Mouse (Mus musculus) forebrain, embryonic 13.5 days (tissue): ENCODE results near the gene Eya3. TPM values are rescaled to one million over a fixed set of nuclear protein-coding genes. Genes with fewer than 3 reads are reported as not detected.
"Not testable (repeated sequence)": the region's sequence is repeated elsewhere in the genome, so short reads cannot be mapped to it uniquely, and the experiment has no call there.

ENCODE experiments used
- ATAC-seq: fragments of 200-750 bp; cut with Nextera tagmentation; 2 replicates; pipeline ENCODE4 v1.8.0; 2017
- H3K27ac ChIP-seq: fragments of 300-500 bp; sonication (generic); 2 replicates; pipeline ENCODE4 v1.5.1; 2015; ENCODE audit warnings: inconsistent platforms, mild to moderate bottlenecking, moderate library complexity
- H3K27me3 ChIP-seq: fragments of 300-500 bp; sonication (generic); 2 replicates; pipeline ENCODE4 v1.6.1; 2015; ENCODE audit warnings: mild to moderate bottlenecking, inconsistent platforms
- H3K36me3 ChIP-seq: fragments of 300-500 bp; sonication (generic); 2 replicates; pipeline ENCODE4 v1.6.1; 2015; ENCODE audit warnings: mild to moderate bottlenecking, inconsistent platforms; ENCODE audit not compliant: poor library complexity, severe bottlenecking
- H3K4me1 ChIP-seq: fragments of 300-500 bp; sonication (generic); 2 replicates; pipeline ENCODE4 v1.6.1; 2015; ENCODE audit warnings: inconsistent platforms
- H3K4me2 ChIP-seq: fragments of 300-500 bp; sonication (generic); 2 replicates; pipeline ENCODE4 v1.6.1; 2015; ENCODE audit warnings: inconsistent platforms, mild to moderate bottlenecking, moderate library complexity
- H3K4me3 ChIP-seq: fragments of 300-500 bp; sonication (generic); 2 replicates; pipeline ENCODE4 v1.5.1; 2015; ENCODE audit warnings: mild to moderate bottlenecking, inconsistent platforms
- H3K9ac ChIP-seq: fragments of 300-500 bp; sonication (generic); 2 replicates; pipeline ENCODE4 v1.6.1; 2015; ENCODE audit warnings: mild to moderate bottlenecking, inconsistent platforms
- H3K9me3 ChIP-seq: fragments of 300-500 bp; sonication (generic); replicated peaks from 2 replicates; pipeline ENCODE4 v1.6.1; 2016; ENCODE audit warnings: inconsistent platforms
- WGBS: fragments of 180-500 bp; shearing (Covaris S2); methylation state at CpG from one replicate; pipeline ENCODE4 v1.1.7; 2015; 5-methylcytosine and 5-hydroxymethylcytosine counted together
- polyA plus RNA-seq: library from polyadenylated mRNA; unstranded; fragments of >200 nt; fragmentation: Nextera tagmentation; extraction: Ambion mirVana; gene quantifications from 2 replicates; pipeline ENCODE4 v1.2.1, GENCODE M21; 2015

The Eya3 gene
- 24.1 and 25.3 TPM in 2 replicates for polyA plus RNA-seq

GRCm38 (mm10) chr4:132638461-132639190, at the start of gene Eya3:
Gene Eya3, plus strand, starts transcription at chr4:132638987.
- Histone ChIP-seq H3K27ac (peak within 1 kb of the TSS; percentile 81), H3K27me3 (no peaks in the 10 kb centered on the region), H3K4me3 (peak within 1 kb of the TSS; percentile 98), H3K36me3 (no peaks in the 10 kb centered on the region; the same call in 1 of the 2 replicates), H3K9me3 (no peaks in the 10 kb centered on the region), H3K4me1 (peaks cover 19% of the 10 kb centered on the region), H3K9ac (peak within 1 kb of the TSS; percentile 94), H3K4me2 (peak within 1 kb of the TSS; percentile 92)
- ATAC-seq = peak; percentile 100
- under 1% methylated on average over 41 of the region's 41 CpGs for WGBS

- Histone ChIP-seq H3K27me3 (no peaks in the 10 kb centered on the region), H3K9me3 (no peaks in the 10 kb centered on the region), H3K4me3 (no peak overlapping the region), H3K36me3 (no peaks in the 10 kb centered on the region), H3K4me2 (no peak overlapping the region), H3K27ac (no peak overlapping the region), H3K4me1 (no peaks in the 10 kb centered on the region), H3K9ac (no peak overlapping the region)
- no peak for ATAC-seq
- 87% methylated on average over 10 of the region's 10 CpGs for WGBS
These were observed 48.1 kb upstream of the Eya3 start for GRCm38 (mm10) chr4:132590642-132591041.

GRCm38 (mm10) chr4:132592958-132593357, 45.8 kb upstream of the Eya3 start:
- ATAC-seq = no peak

GRCm38 (mm10) chr4:132594191-132594590, 44.6 kb upstream of the Eya3 start:
- H3K36me3 ChIP-seq = no peaks in the 10 kb centered on the region
- no peak overlapping the region for H3K9ac ChIP-seq
- no peak overlapping the region for H3K27ac ChIP-seq
- no peaks in the 10 kb centered on the region for H3K4me1 ChIP-seq
- H3K4me3 ChIP-seq = no peak overlapping the region
- WGBS = 61% methylated on average over 4 of the region's 4 CpGs
- ATAC-seq = no peak
- H3K27me3 ChIP-seq = no peaks in the 10 kb centered on the region
- no peak overlapping the region for H3K4me2 ChIP-seq
- H3K9me3 ChIP-seq = no peaks in the 10 kb centered on the region

More at GRCm38 (mm10) chr4:132592958-132593357, 45.8 kb upstream of the Eya3 start:
- no peak overlapping the region for H3K4me2 ChIP-seq
- H3K4me1 ChIP-seq = no peaks in the 10 kb centered on the region
- H3K36me3 ChIP-seq = no peaks in the 10 kb centered on the region
- WGBS = 92% methylated on average over 9 of the region's 9 CpGs
- no peaks in the 10 kb centered on the region for H3K27me3 ChIP-seq
- no peak overlapping the region for H3K9ac ChIP-seq
- H3K9me3 ChIP-seq = no peaks in the 10 kb centered on the region
- no peak overlapping the region for H3K27ac ChIP-seq
- H3K4me3 ChIP-seq = no peak overlapping the region

- Histone ChIP-seq H3K27me3 (no peaks in the 10 kb centered on the region), H3K4me3 (no peak overlapping the region), H3K27ac (no peak overlapping the region), H3K4me1 (no peaks in the 10 kb centered on the region), H3K9ac (no peak overlapping the region), H3K36me3 (no peaks in the 10 kb centered on the region), H3K9me3 (no peaks in the 10 kb centered on the region), H3K4me2 (no peak overlapping the region)
- WGBS = 92% methylated on average over 2 of the region's 2 CpGs
- no peak for ATAC-seq
These were observed 39.9 kb upstream of the Eya3 start for GRCm38 (mm10) chr4:132598861-132599260.

DNA sequence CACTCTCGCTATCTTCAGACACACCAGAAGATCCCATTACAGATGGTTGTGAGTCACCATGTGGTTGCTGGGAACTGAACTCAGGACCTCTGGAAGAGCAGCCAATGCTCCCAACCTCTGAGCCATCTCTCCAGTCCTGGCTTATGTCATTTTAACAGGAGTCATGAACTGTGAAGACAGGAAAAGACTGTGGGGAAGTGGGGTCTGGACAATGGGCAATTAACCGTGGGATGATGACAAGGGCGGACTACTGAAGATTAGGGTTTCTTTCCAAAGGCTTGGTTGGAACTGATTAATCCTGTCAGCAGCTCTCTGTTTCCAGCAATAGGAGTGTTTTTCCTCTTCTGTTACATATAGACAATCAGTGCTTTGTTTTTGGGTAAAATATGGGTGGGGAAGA, 39.0 kb upstream of the Eya3 start:
- Histone ChIP-seq H3K27ac (no peak overlapping the region), H3K4me1 (no peaks in the 10 kb centered on the region), H3K4me3 (no peak overlapping the region), H3K36me3 (no peaks in the 10 kb centered on the region), H3K9me3 (no peaks in the 10 kb centered on the region), H3K27me3 (no peaks in the 10 kb centered on the region), H3K9ac (no peak overlapping the region), H3K4me2 (no peak overlapping the region)
- WGBS = 83% methylated on average over 3 of the region's 3 CpGs
- ATAC-seq = no peak

- no peaks in the 10 kb centered on the region for H3K27me3 ChIP-seq
- no peaks in the 10 kb centered on the region for H3K36me3 ChIP-seq
- no peak overlapping the region for H3K4me2 ChIP-seq
- H3K4me1 ChIP-seq = no peaks in the 10 kb centered on the region
- no peaks in the 10 kb centered on the region for H3K9me3 ChIP-seq
- H3K27ac ChIP-seq = no peak overlapping the region
- 81% methylated on average over 6 of the region's 6 CpGs for WGBS
- no peak overlapping the region for H3K9ac ChIP-seq
- H3K4me3 ChIP-seq = no peak overlapping the region
- no peak for ATAC-seq
These were observed 38.3 kb upstream of the Eya3 start for GRCm38 (mm10) chr4:132600465-132600864.

- not testable (repeated sequence) for H3K9ac ChIP-seq, H3K27ac ChIP-seq, H3K9me3 ChIP-seq, H3K4me2 ChIP-seq, ATAC-seq, H3K4me3 ChIP-seq, H3K4me1 ChIP-seq, H3K36me3 ChIP-seq, H3K27me3 ChIP-seq
- WGBS = 92% methylated on average over 4 of the region's 5 CpGs
These were observed 37.5 kb upstream of the Eya3 start for GRCm38 (mm10) chr4:132601242-132601641.

DNA sequence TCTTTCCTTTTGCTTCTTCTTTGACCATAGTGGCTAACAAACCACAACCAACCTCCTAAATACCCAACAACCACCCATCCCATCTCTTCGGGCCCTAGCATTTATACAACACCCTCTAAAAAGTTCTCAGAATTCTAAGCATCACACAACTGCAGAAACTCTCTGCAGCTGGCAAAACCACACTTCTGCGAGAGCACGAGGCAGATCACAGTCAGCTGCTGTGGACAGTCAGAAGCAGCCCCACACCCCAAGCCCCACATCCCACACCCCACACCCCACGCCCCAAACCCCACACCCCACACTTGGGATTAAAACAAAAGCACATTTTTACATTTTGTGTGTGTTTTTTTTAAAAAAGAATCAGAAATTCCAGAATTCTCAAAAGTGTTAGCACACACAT, 35.3 kb upstream of the Eya3 start:
- Histone ChIP-seq H3K4me1 (no peaks in the 10 kb centered on the region), H3K9ac (no peak overlapping the region), H3K27ac (no peak overlapping the region), H3K36me3 (no peaks in the 10 kb centered on the region), H3K4me3 (no peak overlapping the region), H3K27me3 (no peaks in the 10 kb centered on the region), H3K9me3 (no peaks in the 10 kb centered on the region), H3K4me2 (no peak overlapping the region)
- ATAC-seq = no peak
- WGBS = 81% methylated on average over 4 of the region's 4 CpGs

GRCm38 (mm10) chr4:132605816-132606215, 33.0 kb upstream of the Eya3 start:
- WGBS = 88% methylated on average over 5 of the region's 5 CpGs
- Histone ChIP-seq H3K9ac (no peak overlapping the region), H3K27ac (no peak overlapping the region), H3K36me3 (no peaks in the 10 kb centered on the region), H3K27me3 (no peaks in the 10 kb centered on the region), H3K4me2 (no peak overlapping the region), H3K4me3 (no peak overlapping the region), H3K4me1 (no peaks in the 10 kb centered on the region), H3K9me3 (no peaks in the 10 kb centered on the region)
- ATAC-seq = no peak

- H3K9me3 ChIP-seq = no peaks in the 10 kb centered on the region
- no peak for ATAC-seq
- no peak overlapping the region for H3K4me2 ChIP-seq
- no peak overlapping the region for H3K9ac ChIP-seq
- WGBS = 56% methylated on average over 4 of the region's 4 CpGs
- H3K27ac ChIP-seq = no peak overlapping the region
- no peaks in the 10 kb centered on the region for H3K4me1 ChIP-seq
- H3K27me3 ChIP-seq = no peaks in the 10 kb centered on the region
- H3K36me3 ChIP-seq = no peaks in the 10 kb centered on the region
- no peak overlapping the region for H3K4me3 ChIP-seq
These were observed 30.6 kb upstream of the Eya3 start for GRCm38 (mm10) chr4:132608147-132608546.

DNA sequence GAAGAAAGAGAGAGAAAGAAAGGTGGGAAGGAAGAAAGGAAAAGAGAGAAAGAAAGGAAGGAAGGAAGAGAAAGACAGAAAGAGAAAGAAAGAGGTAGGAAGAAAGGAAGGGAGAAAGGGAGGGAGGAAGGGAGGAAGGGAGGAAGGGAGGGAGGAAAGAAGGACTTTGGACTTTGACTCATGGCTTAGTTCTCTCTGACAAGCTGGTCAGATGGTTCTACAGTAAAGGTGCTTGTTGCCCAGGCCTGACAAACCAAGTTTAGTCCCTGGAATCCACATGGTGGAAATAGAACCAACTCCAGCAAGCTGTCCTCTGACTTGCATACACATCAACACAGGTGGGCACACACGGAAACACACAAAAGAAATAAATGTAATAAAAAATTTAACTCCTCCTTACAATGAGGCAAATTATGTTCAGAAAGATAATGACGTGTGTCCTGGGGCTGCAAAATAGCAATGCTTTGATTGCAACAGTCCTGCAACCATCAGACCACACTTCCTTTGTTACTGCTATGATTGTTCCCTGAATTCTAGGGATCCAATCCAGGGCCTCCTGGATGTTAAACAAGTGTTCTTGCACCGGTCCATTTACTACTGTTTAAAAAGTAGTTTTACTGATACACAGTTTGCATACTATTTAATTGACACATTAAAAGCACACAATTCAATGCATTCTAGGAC, 28.3 kb upstream of the Eya3 start:
- no peaks in the 10 kb centered on the region for H3K27me3 ChIP-seq
- no peak overlapping the region for H3K27ac ChIP-seq
- H3K4me2 ChIP-seq = no peak overlapping the region
- H3K4me1 ChIP-seq = no peaks in the 10 kb centered on the region
- no peak overlapping the region for H3K4me3 ChIP-seq
- WGBS = 75% methylated on average over 3 of the region's 3 CpGs
- H3K9ac ChIP-seq = no peak overlapping the region
- no peaks in the 10 kb centered on the region for H3K36me3 ChIP-seq
- H3K9me3 ChIP-seq = peaks cover 7% of the 10 kb centered on the region; the same call in 1 of the 2 replicates
- no peak for ATAC-seq
